Mouse (Mus musculus): ENCODE measurements at regions not wholly inside any gene's neighbourhood (a gene's known extent, or its start where the extent isn't known, plus 50 kb on each side); places are given as distances from the start of the nearest gene placed in this dataset.

- no peak for TF ChIP-seq POLR2A (IDR thresholded peaks at IDR 0.05; ENCODE audit: borderline replicate concordance, extremely low read depth, insufficient read depth, insufficient read length, poor library complexity, severe bottlenecking)
- TF ChIP-seq CTCF (IDR thresholded peaks at IDR 0.05; ENCODE audit: borderline replicate concordance, extremely low read depth, insufficient read depth, insufficient read length): no peak
Observed at GRCm38 (mm10) chr13:113500373-113500990, 117.9 kb downstream of the Snx18 start.
